Mouse (Mus musculus): ENCODE measurements around the gene Cd47.

Cd47 gene

DNA sequence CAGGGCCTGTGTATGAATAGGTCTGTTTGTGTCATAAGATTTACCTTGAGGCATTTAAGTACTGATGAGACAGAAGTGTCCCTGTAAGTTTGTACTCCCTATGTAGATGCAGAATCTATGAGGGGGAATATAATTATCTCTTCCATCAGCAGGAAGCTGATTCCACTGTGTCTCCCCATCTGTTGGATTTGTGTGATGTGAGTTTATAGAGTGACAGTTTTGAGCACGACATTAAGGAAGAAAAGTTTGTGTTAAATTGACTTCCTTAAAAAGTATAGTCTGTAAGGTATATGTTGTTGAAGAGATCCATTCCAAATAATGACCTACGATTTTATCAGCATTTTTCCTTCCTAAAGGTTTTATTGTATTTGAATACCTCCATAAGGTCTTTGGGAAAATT lies 106.6 kb downstream of the Cd47 start:
- no peak for DNase-seq (ENCODE audit: low read depth, low spot score)

DNA sequence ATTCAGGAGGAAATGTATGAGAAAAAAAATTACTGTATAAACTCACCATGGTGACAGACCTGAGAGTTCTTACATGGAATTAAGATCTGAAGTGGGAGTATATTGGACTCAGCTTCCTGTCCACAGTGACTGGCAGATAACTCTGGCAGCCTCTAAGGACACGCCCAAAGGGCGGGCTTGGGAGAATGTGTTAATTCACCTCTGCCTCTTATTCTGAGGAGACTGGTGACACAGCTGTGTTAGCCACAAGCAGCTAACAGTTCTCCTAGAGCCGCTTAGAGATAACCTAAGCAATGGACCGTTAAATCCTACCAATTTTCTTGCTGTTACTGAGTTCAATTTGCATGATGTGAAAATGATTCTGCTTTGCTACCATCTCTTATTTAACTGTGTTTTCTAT lies 107.0 kb downstream of the Cd47 start:
- no peak for DNase-seq (ENCODE audit: low read depth, low spot score)

GRCm38 (mm10) chr16:49909536-49909935 lies 109.2 kb downstream of the Cd47 start:
- peak; percentile 58 for DNase-seq (ENCODE audit: low read depth, low spot score)

DNA sequence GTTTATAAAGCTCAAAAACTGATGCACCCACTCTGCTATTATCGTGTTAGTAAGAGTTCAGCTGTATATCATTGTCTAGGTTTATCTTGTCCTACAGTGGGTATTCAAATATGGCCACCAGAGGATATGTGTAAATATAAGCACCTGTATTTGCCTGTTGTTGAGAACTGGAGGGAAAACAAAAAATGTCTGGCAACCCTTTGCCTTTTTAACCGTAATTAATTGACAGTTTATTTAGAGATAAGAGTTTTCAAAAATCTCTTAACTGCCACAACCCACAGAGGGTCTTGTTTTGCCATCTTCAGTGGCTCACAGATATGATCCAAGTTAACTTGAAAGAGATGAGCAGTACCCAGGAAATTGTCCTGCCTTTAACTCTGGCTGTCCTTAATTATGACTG lies 113.8 kb downstream of the Cd47 start:
- DNase-seq (ENCODE audit: low read depth, low spot score): no peak

GRCm38 (mm10) chr16:49915532-49916476 lies 115.5 kb downstream of the Cd47 start:
- DNase-seq (ENCODE audit: low read depth, low spot score): no peak

DNA sequence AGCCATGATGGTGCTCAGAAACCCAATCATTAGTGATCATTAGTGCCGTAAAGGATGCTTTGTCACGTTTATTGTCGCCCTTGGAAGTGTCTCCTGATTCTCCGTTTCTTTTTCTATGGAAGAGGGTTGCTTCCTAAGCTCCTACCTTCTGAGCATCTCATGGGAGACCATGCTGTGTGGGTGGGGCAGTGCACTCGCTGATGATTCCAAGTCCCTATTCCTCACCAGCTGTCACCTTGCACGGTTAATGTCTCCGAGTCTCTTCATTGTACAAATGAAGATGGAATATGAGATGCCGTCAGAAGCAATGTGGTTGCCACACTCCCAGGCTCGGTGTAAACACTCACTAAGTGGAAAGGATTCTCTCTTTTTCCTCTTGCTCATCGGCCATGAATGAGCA lies 119.9 kb downstream of the Cd47 start:
- peak; percentile 78 for DNase-seq (ENCODE audit: low read depth, low spot score)

- DNase-seq (ENCODE audit: low read depth, low spot score): no peak
Measured at GRCm38 (mm10) chr16:49921677-49922076, 121.3 kb downstream of the Cd47 start.

- DNase-seq (ENCODE audit: low read depth, low spot score): peak; percentile 61
Measured at GRCm38 (mm10) chr16:49922098-49922497, 121.8 kb downstream of the Cd47 start.

DNA sequence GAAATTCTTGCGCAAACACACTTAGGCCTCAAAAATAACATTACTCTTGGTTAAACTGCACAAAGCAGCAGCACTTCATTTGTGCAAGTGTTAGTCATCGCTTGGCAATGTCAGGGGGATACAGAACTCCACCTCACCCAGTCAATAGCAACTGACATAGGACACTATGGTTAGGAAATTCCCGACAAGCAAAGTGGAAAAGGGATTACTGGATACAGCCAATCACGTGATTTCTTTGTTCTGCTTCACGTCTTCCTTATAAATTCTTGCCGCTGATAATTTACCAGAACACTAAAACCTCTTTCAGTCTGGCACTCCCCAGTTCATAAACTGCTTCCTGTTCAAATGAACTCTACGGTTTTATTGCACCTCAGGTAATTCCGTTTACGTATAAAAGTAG lies 123.4 kb downstream of the Cd47 start:
- DNase-seq (ENCODE audit: low read depth, low spot score): no peak

GRCm38 (mm10) chr16:49924941-49925340 lies 124.6 kb downstream of the Cd47 start:
- no peak for DNase-seq (ENCODE audit: low read depth, low spot score)

DNA sequence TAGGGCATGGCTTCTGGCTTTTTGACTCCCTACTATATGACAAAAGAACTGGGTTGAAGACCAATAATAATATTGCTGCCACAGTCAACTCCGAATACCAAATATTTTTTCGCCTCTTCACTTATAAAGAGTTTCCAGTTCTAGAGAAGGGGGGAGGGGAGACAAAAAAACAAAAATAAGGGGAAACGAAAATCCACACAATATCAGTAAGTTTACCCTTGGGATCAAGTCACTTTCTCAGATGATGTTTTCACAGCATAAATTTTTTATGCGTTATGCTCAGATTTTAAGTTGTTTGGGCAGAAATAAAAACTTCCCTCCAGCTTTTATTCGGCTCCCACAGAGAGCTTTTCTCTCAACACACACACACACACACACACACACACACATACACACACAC lies 132.9 kb downstream of the Cd47 start:
- DNase-seq (ENCODE audit: low read depth, low spot score): no peak

- no peak for DNase-seq (ENCODE audit: low read depth, low spot score)
Measured at GRCm38 (mm10) chr16:49936008-49936443, 135.7 kb downstream of the Cd47 start.

GRCm38 (mm10) chr16:49936793-49937192 lies 136.5 kb downstream of the Cd47 start:
- no peak for DNase-seq (ENCODE audit: low read depth, low spot score)

DNA sequence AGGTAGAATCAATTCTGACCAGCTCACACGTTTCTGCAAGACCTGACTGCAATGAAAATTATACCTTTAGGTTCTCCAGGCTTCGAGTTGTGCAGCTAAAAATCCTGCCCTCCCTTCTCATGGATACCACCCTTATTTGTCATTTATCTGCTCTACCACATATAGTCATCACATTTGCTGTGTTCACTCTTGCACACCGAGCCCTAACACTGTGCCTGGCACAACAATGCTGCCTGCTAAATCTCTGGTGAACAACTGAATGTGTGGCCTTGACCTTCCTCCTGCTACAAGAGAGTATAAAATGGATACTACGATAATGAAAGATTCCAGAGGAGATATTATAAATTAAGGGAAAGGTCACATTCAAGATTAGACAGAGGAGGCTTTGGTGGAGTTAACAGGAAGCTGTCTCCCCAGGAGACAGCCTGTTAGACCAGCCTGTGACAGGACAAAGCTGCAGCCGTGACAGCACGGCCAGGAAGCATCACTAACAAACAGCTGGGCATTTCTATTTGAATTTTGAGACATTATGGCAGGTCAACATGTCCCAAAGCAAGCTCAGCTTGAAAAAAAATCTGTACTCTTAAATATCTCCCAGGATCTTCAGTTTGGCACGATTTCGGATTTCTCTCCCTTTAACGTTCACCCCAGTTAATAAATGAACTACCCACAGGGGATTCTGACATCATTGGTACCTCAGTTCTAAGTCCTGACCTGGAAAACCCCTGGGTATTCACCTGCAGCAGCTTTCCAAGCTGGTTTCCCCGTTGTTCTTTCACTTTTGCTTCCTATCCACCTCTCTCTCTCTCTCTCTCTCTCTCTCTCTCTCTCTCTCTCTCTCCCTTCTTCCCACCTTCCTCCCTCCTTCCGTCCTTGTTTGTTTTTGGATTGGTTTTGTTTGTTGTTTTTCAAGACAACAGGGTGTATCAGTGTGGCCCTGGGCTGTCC lies 137.2 kb downstream of the Cd47 start:
- no peak for DNase-seq (ENCODE audit: low read depth, low spot score)

- no peak for DNase-seq (ENCODE audit: low read depth, low spot score)
Measured at GRCm38 (mm10) chr16:49938483-49939301, 138.4 kb downstream of the Cd47 start.

DNA sequence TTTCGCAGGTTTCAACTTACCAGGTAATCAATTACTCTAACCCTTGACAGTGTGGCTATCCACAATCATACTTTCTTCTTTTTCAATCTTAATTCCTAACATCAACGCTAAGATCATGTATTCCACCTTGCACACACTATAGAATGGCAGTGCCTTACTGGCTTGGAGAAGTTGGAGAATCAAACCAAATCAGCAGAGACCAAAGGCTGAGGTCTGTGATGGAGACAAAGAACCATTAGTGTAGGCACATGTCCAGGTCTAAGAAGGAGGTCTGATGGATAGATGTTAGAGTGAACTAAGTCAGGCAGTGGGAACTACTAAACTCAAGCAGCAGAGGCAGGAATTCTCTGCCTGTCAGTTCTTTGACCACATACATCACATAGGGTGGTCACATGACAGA lies 139.0 kb downstream of the Cd47 start:
- DNase-seq (ENCODE audit: low read depth, low spot score): no peak

- no peak for DNase-seq (ENCODE audit: low read depth, low spot score)
Measured at GRCm38 (mm10) chr16:49940473-49940872, 140.1 kb downstream of the Cd47 start.

- DNase-seq (ENCODE audit: low read depth, low spot score): no peak
Measured at GRCm38 (mm10) chr16:49941031-49941430, 140.7 kb downstream of the Cd47 start.

DNA sequence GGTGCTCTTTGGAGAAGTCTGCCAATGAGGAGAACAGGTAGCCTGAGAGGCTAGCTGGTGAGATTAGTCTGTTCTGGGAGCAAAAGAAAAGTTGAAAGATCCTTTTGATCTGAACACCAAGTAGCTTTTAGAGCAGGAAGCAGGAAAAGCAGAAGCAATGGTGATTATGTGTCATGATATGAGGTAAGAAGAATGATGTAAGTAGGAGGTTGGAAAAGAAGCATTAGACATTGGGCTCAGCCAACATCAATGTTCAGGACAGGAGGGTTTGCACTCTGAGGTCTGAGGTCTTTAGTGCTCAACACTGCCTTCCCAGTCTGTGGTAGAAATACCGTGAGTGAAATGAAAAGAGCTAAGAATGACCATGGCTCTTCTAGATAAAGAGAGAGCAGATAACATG lies 143.4 kb downstream of the Cd47 start:
- no peak for DNase-seq (ENCODE audit: low read depth, low spot score)

GRCm38 (mm10) chr16:49945084-49945483 lies 144.8 kb downstream of the Cd47 start:
- no peak for DNase-seq (ENCODE audit: low read depth, low spot score)

DNA sequence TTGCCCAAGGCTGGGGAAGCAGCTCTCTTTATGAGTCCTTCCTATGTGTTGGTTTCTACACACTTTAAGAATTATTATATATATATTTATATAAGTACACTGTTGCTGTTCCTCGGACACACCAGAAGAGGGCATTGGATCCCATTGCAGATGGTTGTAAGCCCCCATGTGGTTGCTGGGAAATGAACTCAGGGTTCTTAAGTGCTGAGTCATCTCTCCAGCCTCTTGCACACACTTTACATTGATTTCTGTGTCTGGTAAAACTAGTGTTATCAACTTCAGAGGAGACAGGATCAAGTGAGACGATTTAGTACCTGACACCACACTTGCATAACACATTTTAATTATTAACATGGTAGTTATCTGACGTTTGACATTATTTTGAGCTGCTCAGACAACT lies 146.7 kb downstream of the Cd47 start:
- no peak for DNase-seq (ENCODE audit: low read depth, low spot score)

Data from brain, adult 2 months (tissue).